Mouse (Mus musculus): ENCODE data around the gene Apoh. TPM values are rescaled to one million over a fixed set of nuclear protein-coding genes. Genes with fewer than 3 reads are reported as not detected.
A peak's percentile ranks its signal among the peaks of the same experiment; 100 is the strongest.

The Apoh gene
- polyA plus RNA-seq, 1 experiment from 2014 or later: 27.2 TPM

- Histone ChIP-seq H3K36me3 (ENCODE audit: control insufficient read depth, insufficient read depth, low read length) (no peaks in the 10 kb centered on the region), H3K27me3 (ENCODE audit: control insufficient read depth, insufficient read depth, low read length) (no peaks in the 10 kb centered on the region), H3K4me1 (ENCODE audit: control insufficient read depth, insufficient read depth, low read length) (no peaks in the 10 kb centered on the region), H3K9ac (ENCODE audit: low read length) (no peak overlapping the region), H3K9me3 (replicated peaks; ENCODE audit: control insufficient read depth, low read length) (no peaks in the 10 kb centered on the region), H3K4me3 (replicated peaks; ENCODE audit: low read length) (no peak overlapping the region), H3K27ac (ENCODE audit: low read length) (no peak overlapping the region), H3K4me2 (ENCODE audit: low read depth, low read length) (no peak overlapping the region)
- 91% methylated on average over 6 of the region's 6 CpGs for WGBS
- ATAC-seq (ENCODE audit: insufficient read depth, low FRiP score): no peak
Measured at GRCm38 (mm10) chr11:108419242-108419641, 76.1 kb downstream of the Apoh start.

DNA sequence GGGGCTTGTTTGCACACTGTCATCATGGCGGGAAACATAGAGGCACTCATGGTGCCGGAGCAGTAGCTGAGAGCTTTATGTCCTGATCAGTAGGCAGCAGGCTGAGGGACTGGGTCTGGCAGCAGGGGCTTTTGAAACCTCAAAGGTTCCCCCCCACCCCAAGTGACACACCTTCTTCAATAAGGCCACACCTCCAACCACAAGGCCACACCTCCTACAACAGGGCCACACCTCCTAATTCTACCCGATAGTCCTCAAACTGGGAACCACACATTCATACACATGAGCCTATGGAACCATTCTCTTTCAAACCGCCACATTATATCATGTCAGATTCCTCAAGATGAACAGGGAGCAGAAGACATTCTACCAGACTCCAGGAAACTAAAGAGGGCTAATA lies 77.6 kb downstream of the Apoh start:
- H3K27me3 ChIP-seq (ENCODE audit: control insufficient read depth, insufficient read depth, low read length): no peaks in the 10 kb centered on the region
- H3K9ac ChIP-seq (ENCODE audit: low read length): no peak overlapping the region
- no peak overlapping the region for H3K4me3 ChIP-seq (replicated peaks; ENCODE audit: low read length)
- H3K4me1 ChIP-seq (ENCODE audit: control insufficient read depth, insufficient read depth, low read length): no peaks in the 10 kb centered on the region
- no peaks in the 10 kb centered on the region for H3K9me3 ChIP-seq (replicated peaks; ENCODE audit: control insufficient read depth, low read length)
- H3K36me3 ChIP-seq (ENCODE audit: control insufficient read depth, insufficient read depth, low read length): no peaks in the 10 kb centered on the region
- H3K4me2 ChIP-seq (ENCODE audit: low read depth, low read length): no peak overlapping the region
- H3K27ac ChIP-seq (ENCODE audit: low read length): no peak overlapping the region
- WGBS: 53% methylated on average over 4 of the region's 4 CpGs
- no peak for ATAC-seq (ENCODE audit: insufficient read depth, low FRiP score)

- ATAC-seq (ENCODE audit: insufficient read depth, low FRiP score): no peak
- 73% methylated on average over 7 of the region's 7 CpGs for WGBS
- H3K4me1 ChIP-seq (ENCODE audit: control insufficient read depth, insufficient read depth, low read length): peaks cover 9% of the 10 kb centered on the region
Measured at GRCm38 (mm10) chr11:108423221-108423620, 80.1 kb downstream of the Apoh start.

DNA sequence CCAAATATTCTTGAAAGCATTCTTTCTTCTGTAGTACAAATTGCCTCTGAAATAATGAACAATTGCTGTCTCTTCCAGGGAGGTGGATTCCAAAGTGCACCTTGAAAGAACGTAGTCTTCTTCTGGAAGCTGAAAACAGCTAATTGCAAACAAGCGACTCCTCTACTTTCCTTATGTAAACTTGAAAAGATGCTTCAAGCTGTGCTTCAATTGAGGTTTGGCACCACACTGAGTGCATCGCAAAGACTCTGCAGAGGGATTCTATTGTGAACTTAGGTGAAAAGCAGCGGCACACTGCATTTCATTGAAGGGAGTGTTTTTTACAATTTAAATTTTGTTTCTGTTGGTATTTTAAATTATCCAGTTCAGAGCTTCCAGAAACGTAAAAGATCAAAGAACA lies 81.0 kb downstream of the Apoh start:
- Histone ChIP-seq H3K9me3 (replicated peaks; ENCODE audit: control insufficient read depth, low read length) (no peaks in the 10 kb centered on the region), H3K9ac (ENCODE audit: low read length) (no peak overlapping the region), H3K4me2 (ENCODE audit: low read depth, low read length) (peak overlapping the region; percentile 70), H3K27ac (ENCODE audit: low read length) (no peak overlapping the region), H3K4me1 (ENCODE audit: control insufficient read depth, insufficient read depth, low read length) (peaks cover 9% of the 10 kb centered on the region), H3K4me3 (replicated peaks; ENCODE audit: low read length) (peak overlapping the region; percentile 57), H3K27me3 (ENCODE audit: control insufficient read depth, insufficient read depth, low read length) (no peaks in the 10 kb centered on the region), H3K36me3 (ENCODE audit: control insufficient read depth, insufficient read depth, low read length) (no peaks in the 10 kb centered on the region)
- 16% methylated on average over 5 of the region's 5 CpGs for WGBS
- ATAC-seq (ENCODE audit: insufficient read depth, low FRiP score): no peak

More at GRCm38 (mm10) chr11:108423221-108423620, 80.1 kb downstream of the Apoh start:
- Histone ChIP-seq H3K4me3 (replicated peaks; ENCODE audit: low read length) (no peak overlapping the region), H3K27me3 (ENCODE audit: control insufficient read depth, insufficient read depth, low read length) (no peaks in the 10 kb centered on the region), H3K4me2 (ENCODE audit: low read depth, low read length) (no peak overlapping the region), H3K9ac (ENCODE audit: low read length) (no peak overlapping the region), H3K36me3 (ENCODE audit: control insufficient read depth, insufficient read depth, low read length) (no peaks in the 10 kb centered on the region), H3K9me3 (replicated peaks; ENCODE audit: control insufficient read depth, low read length) (no peaks in the 10 kb centered on the region), H3K27ac (ENCODE audit: low read length) (no peak overlapping the region)

GRCm38 (mm10) chr11:108424889-108425591 lies 81.9 kb downstream of the Apoh start, which contains the start of gene Cep112:
TSS of gene Cep112 (plus strand) at chr11:108425192.
- H3K4me2 ChIP-seq (ENCODE audit: low read depth, low read length): peak within 1 kb of the TSS; percentile 70
- H3K27me3 ChIP-seq (ENCODE audit: control insufficient read depth, insufficient read depth, low read length): no peaks in the 10 kb centered on the region
- peak within 1 kb of the TSS; percentile 57 for H3K4me3 ChIP-seq (replicated peaks; ENCODE audit: low read length)
- H3K9me3 ChIP-seq (replicated peaks; ENCODE audit: control insufficient read depth, low read length): no peaks in the 10 kb centered on the region
- peak; percentile 97 for ATAC-seq (ENCODE audit: insufficient read depth, low FRiP score)
- no peaks in the 10 kb centered on the region for H3K36me3 ChIP-seq (ENCODE audit: control insufficient read depth, insufficient read depth, low read length)
- peaks cover 9% of the 10 kb centered on the region for H3K4me1 ChIP-seq (ENCODE audit: control insufficient read depth, insufficient read depth, low read length)
- under 1% methylated on average over 61 of the region's 61 CpGs for WGBS
- H3K9ac ChIP-seq (ENCODE audit: low read length): peak within 1 kb of the TSS; percentile 79
- no peak within 1 kb of the TSS for H3K27ac ChIP-seq (ENCODE audit: low read length)

DNA sequence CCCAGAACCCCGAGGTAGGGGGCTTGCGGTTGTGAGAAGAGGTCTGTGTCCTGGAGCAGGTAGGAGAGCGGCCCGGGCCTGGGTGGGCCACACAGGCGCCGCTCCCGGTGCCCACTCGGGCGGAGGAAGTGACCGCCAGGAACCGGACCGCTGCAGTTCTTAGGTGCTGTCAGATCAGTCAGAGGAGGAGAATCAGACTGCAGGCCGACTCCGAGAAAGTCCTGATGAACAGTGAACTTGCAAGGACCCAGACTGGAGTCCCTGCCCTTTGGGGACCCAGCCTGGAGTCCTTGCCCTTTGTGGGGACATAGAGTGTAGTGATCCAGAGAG lies 82.4 kb downstream of the Apoh start:
- Histone ChIP-seq H3K4me3 (replicated peaks; ENCODE audit: low read length) (peak overlapping the region; percentile 57), H3K4me1 (ENCODE audit: control insufficient read depth, insufficient read depth, low read length) (peaks cover 9% of the 10 kb centered on the region), H3K27ac (ENCODE audit: low read length) (no peak overlapping the region), H3K4me2 (ENCODE audit: low read depth, low read length) (peak overlapping the region; percentile 70), H3K36me3 (ENCODE audit: control insufficient read depth, insufficient read depth, low read length) (no peaks in the 10 kb centered on the region), H3K27me3 (ENCODE audit: control insufficient read depth, insufficient read depth, low read length) (no peaks in the 10 kb centered on the region), H3K9ac (ENCODE audit: low read length) (peak overlapping the region; percentile 79), H3K9me3 (replicated peaks; ENCODE audit: control insufficient read depth, low read length) (no peaks in the 10 kb centered on the region)
- WGBS: 8% methylated on average over 14 of the region's 14 CpGs
- 0 out of 2 replicates have a peak, but pooled peaks have one; percentile 10 for ATAC-seq (ENCODE audit: insufficient read depth, low FRiP score)

GRCm38 (mm10) chr11:108426086-108426485 lies 82.9 kb downstream of the Apoh start:
- no peak overlapping the region for H3K27ac ChIP-seq (ENCODE audit: low read length)
- H3K4me1 ChIP-seq (ENCODE audit: control insufficient read depth, insufficient read depth, low read length): peaks cover 9% of the 10 kb centered on the region
- H3K36me3 ChIP-seq (ENCODE audit: control insufficient read depth, insufficient read depth, low read length): no peaks in the 10 kb centered on the region
- peak overlapping the region; percentile 57 for H3K4me3 ChIP-seq (replicated peaks; ENCODE audit: low read length)
- H3K9ac ChIP-seq (ENCODE audit: low read length): no peak overlapping the region
- WGBS: 88% methylated on average over 3 of the region's 3 CpGs
- no peak for ATAC-seq (ENCODE audit: insufficient read depth, low FRiP score)
- H3K4me2 ChIP-seq (ENCODE audit: low read depth, low read length): peak overlapping the region; percentile 70
- no peaks in the 10 kb centered on the region for H3K27me3 ChIP-seq (ENCODE audit: control insufficient read depth, insufficient read depth, low read length)
- no peaks in the 10 kb centered on the region for H3K9me3 ChIP-seq (replicated peaks; ENCODE audit: control insufficient read depth, low read length)

- 64% methylated on average over 6 of the region's 6 CpGs for WGBS
Measured at GRCm38 (mm10) chr11:108427191-108427590, 84.0 kb downstream of the Apoh start.

DNA sequence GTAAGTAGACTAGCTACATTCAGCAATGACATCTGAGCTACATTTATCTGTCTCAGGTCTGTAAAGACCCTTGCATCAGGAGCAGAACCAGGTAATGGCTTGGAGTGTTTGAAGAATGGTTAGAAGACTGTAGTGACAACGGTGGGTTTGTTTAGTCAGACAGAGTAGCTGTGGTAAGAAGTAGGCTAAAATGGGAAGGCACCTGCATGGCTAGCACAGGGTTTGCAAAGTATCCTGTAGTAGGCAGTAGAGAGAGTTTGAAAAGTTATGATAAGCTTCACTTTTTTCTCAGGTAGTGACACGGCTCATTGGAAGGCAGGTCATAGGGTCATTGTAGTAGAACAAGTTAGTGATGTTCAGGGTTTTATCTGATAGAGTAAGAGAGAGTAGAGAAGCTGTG lies 85.9 kb downstream of the Apoh start:
- Histone ChIP-seq H3K4me2 (ENCODE audit: low read depth, low read length) (no peak overlapping the region), H3K4me1 (ENCODE audit: control insufficient read depth, insufficient read depth, low read length) (peaks cover 9% of the 10 kb centered on the region), H3K27ac (ENCODE audit: low read length) (no peak overlapping the region), H3K27me3 (ENCODE audit: control insufficient read depth, insufficient read depth, low read length) (no peaks in the 10 kb centered on the region), H3K9ac (ENCODE audit: low read length) (no peak overlapping the region), H3K36me3 (ENCODE audit: control insufficient read depth, insufficient read depth, low read length) (no peaks in the 10 kb centered on the region), H3K9me3 (replicated peaks; ENCODE audit: control insufficient read depth, low read length) (no peaks in the 10 kb centered on the region), H3K4me3 (replicated peaks; ENCODE audit: low read length) (no peak overlapping the region)
- ATAC-seq (ENCODE audit: insufficient read depth, low FRiP score): no peak
- WGBS: 59% methylated on average over 2 of the region's 2 CpGs

More at GRCm38 (mm10) chr11:108427191-108427590, 84.0 kb downstream of the Apoh start:
- Histone ChIP-seq H3K27me3 (ENCODE audit: control insufficient read depth, insufficient read depth, low read length) (no peaks in the 10 kb centered on the region), H3K36me3 (ENCODE audit: control insufficient read depth, insufficient read depth, low read length) (no peaks in the 10 kb centered on the region), H3K4me3 (replicated peaks; ENCODE audit: low read length) (no peak overlapping the region), H3K9me3 (replicated peaks; ENCODE audit: control insufficient read depth, low read length) (no peaks in the 10 kb centered on the region), H3K4me1 (ENCODE audit: control insufficient read depth, insufficient read depth, low read length) (peaks cover 9% of the 10 kb centered on the region), H3K9ac (ENCODE audit: low read length) (no peak overlapping the region), H3K27ac (ENCODE audit: low read length) (no peak overlapping the region), H3K4me2 (ENCODE audit: low read depth, low read length) (no peak overlapping the region)
- ATAC-seq (ENCODE audit: insufficient read depth, low FRiP score): no peak

All from stomach, embryonic 16.5 days (tissue).